Mouse (Mus musculus): ENCODE measurements around the gene Pomt1. TPM values are rescaled to one million over a fixed set of nuclear protein-coding genes. Genes with fewer than 3 reads are reported as not detected.

Gene Pomt1
- polyA plus RNA-seq, 1 experiment from 2014 or later = 15.4 TPM

DNA sequence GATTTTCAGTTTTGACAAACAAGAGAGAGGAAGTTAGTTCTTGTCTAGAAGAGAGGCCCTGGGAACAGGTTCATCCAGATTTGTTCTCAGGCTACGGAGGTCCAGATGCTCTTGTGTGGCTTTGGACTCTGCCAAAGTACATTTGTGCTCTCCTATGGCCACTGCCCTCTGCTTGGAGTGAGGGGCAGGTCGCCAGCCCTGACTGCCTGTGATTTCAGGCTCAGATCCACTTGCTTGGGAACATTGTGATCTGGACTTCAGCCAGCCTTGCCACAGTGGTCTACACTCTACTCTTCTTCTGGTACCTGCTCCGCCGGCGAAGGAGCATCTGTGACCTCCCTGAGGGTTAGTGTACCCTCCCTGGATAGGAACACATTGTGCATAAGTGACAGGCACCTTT, 16.3 kb downstream of the Pomt1 start:
- Histone ChIP-seq H3K4me2 (no peak overlapping the region), H3K4me1 (replicated peaks) (no peaks in the 10 kb centered on the region), H3K9ac (no peak overlapping the region), H3K9me3 (replicated peaks) (no peaks in the 10 kb centered on the region), H3K4me3 (replicated peaks) (no peak overlapping the region), H3K27me3 (no peaks in the 10 kb centered on the region), H3K36me3 (peaks cover 92% of the 10 kb centered on the region), H3K27ac (no peak overlapping the region)
- no peak for DNase-seq
- WGBS (ENCODE audit: insufficient replicate concordance) = 81% methylated on average over 5 of the region's 5 CpGs
- ATAC-seq (ENCODE audit: low read depth) = no peak

DNA sequence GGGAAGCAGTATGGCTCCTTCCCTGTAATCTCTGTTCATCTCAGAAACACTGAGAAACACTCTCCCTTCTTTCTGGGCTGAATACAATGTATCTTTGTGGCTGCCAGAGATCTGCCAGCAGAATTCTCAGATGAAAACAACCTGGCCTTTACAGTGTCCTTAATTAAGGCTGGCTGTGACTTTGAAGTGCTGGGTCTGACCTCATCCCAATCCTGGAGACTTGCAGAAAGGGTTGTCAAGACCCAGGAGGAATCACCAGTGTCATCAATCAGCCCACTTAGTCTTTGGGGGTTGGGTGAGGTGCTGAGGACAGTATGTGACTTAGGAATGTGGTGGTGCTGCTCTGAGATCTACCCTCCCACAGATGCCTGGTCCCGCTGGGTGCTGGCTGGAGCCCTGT, 17.0 kb downstream of the Pomt1 start:
- 81% methylated on average over 1 of the region's 1 CpGs for WGBS (ENCODE audit: insufficient replicate concordance)
- ATAC-seq (ENCODE audit: low read depth) (no peak), DNase-seq (no peak)
- Histone ChIP-seq H3K27ac (no peak overlapping the region), H3K27me3 (no peaks in the 10 kb centered on the region), H3K4me3 (replicated peaks) (no peak overlapping the region), H3K36me3 (peaks cover 92% of the 10 kb centered on the region), H3K9ac (no peak overlapping the region), H3K4me2 (no peak overlapping the region), H3K4me1 (replicated peaks) (peaks cover 2% of the 10 kb centered on the region), H3K9me3 (replicated peaks) (no peaks in the 10 kb centered on the region)

DNA sequence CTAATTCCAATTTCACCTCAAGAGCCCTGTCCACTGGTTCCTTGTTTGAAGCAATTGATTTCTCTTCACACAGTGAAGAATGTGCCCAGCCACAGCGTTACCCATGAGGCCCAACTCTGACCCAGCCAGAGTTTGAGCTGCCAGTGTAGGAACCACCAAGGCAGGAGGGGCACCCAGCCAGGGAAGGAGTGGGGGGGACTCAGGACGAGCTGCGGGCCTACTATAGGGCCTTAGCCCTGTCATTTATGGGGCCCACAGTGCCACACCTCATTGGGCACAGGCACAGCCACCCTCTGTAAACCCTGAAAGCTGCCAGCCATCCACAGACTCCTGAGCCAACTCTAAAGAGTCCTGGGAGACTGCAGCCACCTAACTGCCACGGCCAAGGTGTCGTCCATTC, 18.2 kb downstream of the Pomt1 start:
- Histone ChIP-seq H3K4me1 (replicated peaks) (peaks cover 11% of the 10 kb centered on the region), H3K4me2 (no peak overlapping the region), H3K27me3 (no peaks in the 10 kb centered on the region), H3K9me3 (replicated peaks) (no peaks in the 10 kb centered on the region), H3K36me3 (peaks cover 84% of the 10 kb centered on the region), H3K4me3 (replicated peaks) (no peak overlapping the region), H3K27ac (no peak overlapping the region), H3K9ac (no peak overlapping the region)
- ATAC-seq (ENCODE audit: low read depth) (no peak), DNase-seq (no peak)
- 75% methylated on average over 5 of the region's 5 CpGs for WGBS (ENCODE audit: insufficient replicate concordance)

DNA sequence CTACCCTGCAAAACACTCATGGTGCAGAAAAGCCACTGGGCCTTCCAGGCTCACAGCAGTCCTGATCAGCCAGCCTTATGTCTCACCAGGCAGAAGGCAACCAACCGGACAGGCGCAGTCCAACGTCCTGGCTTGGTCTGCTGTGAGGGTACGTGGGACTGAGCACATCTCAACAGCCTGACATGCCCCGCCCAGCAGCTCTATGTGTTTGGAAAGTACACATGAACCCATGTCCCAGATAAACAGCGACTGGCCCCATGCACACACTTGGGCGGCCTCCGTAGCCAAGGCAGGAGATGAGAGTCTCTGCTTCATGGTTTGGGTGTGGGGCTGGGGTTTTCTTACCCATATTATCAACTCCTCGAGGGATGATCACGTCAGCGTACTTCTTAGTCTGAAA, 19.9 kb downstream of the Pomt1 start:
- DNase-seq (no peak), ATAC-seq (ENCODE audit: low read depth) (no peak)
- H3K4me1 ChIP-seq (replicated peaks) = peaks cover 18% of the 10 kb centered on the region
- H3K4me2 ChIP-seq = no peak overlapping the region
- H3K36me3 ChIP-seq = peaks cover 67% of the 10 kb centered on the region
- H3K27me3 ChIP-seq = no peaks in the 10 kb centered on the region
- no peak overlapping the region for H3K4me3 ChIP-seq (replicated peaks)
- H3K9me3 ChIP-seq (replicated peaks) = no peaks in the 10 kb centered on the region
- no peak overlapping the region for H3K27ac ChIP-seq
- H3K9ac ChIP-seq = no peak overlapping the region
- WGBS (ENCODE audit: insufficient replicate concordance) = 78% methylated on average over 11 of the region's 11 CpGs

DNA sequence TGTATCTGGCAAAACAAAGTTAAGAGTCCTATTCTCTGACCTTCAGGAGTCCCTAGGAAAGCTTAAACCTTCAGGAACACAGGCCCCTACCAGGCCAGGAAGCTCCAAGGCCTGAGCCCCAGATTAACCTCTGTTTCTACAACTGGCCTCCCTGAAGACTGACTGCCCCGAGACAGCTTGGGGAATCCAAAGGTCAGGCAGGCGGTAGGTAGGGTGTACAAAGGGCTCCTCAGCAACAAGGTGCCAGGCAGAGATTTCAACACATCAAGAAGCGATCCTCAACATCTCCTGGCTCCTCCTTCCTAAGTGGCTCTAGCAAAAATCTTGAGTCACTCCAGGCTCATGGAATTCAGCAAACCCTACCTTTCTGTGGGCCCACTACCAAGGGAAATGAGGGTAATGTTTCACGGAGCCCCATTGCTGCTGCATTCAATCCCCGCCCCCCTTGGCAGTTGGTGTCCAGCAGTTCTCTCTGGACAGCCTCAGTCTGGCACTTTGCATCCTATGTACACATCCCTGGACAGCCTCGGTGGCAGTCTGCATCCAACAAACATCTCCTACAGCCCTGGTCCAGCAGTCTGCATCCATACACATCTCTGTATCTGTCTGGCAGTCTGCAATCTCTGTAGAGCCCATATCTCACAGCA, 22.6 kb downstream of the Pomt1 start:
- whole genome bisulfite sequencing (ENCODE audit: insufficient replicate concordance) = 49% methylated on average over 6 of the region's 6 CpGs

DNA sequence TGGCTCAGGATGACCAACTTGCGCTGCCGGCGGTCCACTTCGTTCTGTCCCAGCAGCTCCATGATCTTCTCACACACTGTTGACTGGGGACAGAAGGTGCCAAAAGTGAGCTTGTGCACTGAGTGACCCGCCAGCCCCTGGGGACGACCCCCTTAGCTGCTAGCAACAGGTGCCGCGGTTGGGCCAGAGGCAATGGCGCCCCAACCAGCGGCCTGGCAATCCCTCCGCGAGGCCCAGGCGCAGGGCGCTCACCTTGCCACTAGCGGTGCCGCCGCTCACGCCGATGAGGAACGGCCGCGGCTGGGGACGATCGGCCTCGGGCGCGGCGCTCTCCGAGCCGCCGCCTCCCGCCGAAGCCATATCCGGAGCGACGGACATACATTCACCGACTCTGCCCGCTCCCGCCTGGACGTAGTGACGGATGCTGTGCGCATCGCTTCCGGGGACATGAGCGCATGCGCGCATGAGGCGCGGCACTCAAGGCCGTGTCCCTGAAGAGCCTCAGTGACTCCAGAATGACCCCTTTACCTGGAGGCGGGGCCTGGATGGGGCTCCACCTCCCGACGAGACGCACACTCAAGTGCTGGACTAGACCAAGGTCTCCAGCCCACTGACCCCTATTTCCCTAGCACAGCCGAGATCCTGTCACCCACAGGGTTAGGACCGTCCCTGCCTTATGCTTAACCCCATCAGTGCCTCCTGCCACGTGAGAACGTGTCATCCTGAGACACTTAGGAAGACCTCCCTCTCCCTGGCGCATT, 23.4 kb downstream of the Pomt1 start, which contains the start of gene Uck1:
Uck1 (minus strand) TSS at position 503 of the 761 bp plus-strand sequence.
- WGBS (ENCODE audit: insufficient replicate concordance) = 1% methylated on average over 59 of the region's 59 CpGs
- Histone ChIP-seq H3K36me3 (peaks cover 31% of the 10 kb centered on the region), H3K27ac (peak within 1 kb of the TSS; percentile 79), H3K4me2 (peak within 1 kb of the TSS; percentile 84), H3K4me1 (replicated peaks) (peaks cover 18% of the 10 kb centered on the region), H3K9ac (peak within 1 kb of the TSS; percentile 94), H3K27me3 (no peaks in the 10 kb centered on the region), H3K4me3 (replicated peaks) (peak within 1 kb of the TSS; percentile 91), H3K9me3 (replicated peaks) (no peaks in the 10 kb centered on the region)
- DNase-seq (peak; percentile 92), ATAC-seq (ENCODE audit: low read depth) (peak; percentile 96)

More for the DNA sequence above, 22.6 kb downstream of the Pomt1 start:
- Histone ChIP-seq H3K27ac (peak overlapping the region; percentile 79), H3K27me3 (no peaks in the 10 kb centered on the region), H3K4me1 (replicated peaks) (peaks cover 18% of the 10 kb centered on the region), H3K4me3 (replicated peaks) (peak overlapping the region; percentile 91), H3K9me3 (replicated peaks) (no peaks in the 10 kb centered on the region), H3K9ac (peak overlapping the region; percentile 94), H3K36me3 (peaks cover 39% of the 10 kb centered on the region), H3K4me2 (peak overlapping the region; percentile 84)
- DNase-seq (no peak), ATAC-seq (ENCODE audit: low read depth) (no peak)

DNA sequence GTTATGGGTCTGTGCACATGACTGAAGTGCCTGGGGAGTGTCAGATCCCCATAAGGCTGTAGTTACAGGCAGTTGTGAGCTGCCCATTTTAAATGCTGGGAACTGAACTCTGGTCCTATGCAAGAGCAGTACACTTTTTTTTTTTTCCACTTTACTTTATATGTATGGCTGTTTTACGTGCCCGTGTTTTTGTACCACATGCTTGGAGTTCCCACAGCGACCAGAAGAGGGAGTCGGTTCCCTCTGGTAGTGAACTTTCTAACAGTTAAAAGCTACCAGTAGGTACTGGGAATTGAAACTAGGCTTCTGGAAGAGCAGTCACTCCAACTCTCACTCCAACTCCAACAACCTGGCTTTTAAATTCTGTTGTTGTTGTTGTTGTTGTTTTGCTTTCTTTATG, 24.2 kb downstream of the Pomt1 start:
- Histone ChIP-seq H3K27me3 (no peaks in the 10 kb centered on the region), H3K9me3 (replicated peaks) (no peaks in the 10 kb centered on the region), H3K36me3 (peaks cover 30% of the 10 kb centered on the region), H3K27ac (peak overlapping the region; percentile 79), H3K4me3 (replicated peaks) (peak overlapping the region; percentile 91), H3K9ac (peak overlapping the region; percentile 94; the same call in 1 of the 2 replicates), H3K4me1 (replicated peaks) (peaks cover 18% of the 10 kb centered on the region), H3K4me2 (peak overlapping the region; percentile 84)
- DNase-seq (peak; percentile 51), ATAC-seq (ENCODE audit: low read depth) (no peak)
- WGBS (ENCODE audit: insufficient replicate concordance) = 21% methylated on average over 4 of the region's 4 CpGs

DNA sequence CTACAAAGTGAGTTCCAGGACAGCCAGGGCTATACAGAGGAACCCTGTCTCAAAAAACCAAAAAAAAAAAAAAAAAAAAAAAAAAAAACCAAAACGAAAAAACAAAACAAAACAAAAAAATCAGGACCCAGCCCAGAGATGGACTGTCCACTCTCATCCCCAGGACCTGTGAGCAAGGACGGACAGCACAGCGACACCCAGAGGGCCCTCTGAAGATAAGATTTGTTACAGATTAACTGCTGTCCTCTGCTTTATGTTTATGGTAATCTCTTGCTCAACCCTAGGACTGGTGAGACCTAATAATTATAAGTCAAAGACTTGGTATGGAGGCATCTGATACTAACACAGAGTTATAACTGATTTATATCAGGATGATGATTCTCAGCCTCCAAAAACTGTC, 39.4 kb downstream of the Pomt1 start:
- H3K9me3 ChIP-seq (replicated peaks) = no peaks in the 10 kb centered on the region
- no peak for DNase-seq
- no peaks in the 10 kb centered on the region for H3K4me1 ChIP-seq (replicated peaks)
- H3K27me3 ChIP-seq = no peaks in the 10 kb centered on the region
- ATAC-seq (ENCODE audit: low read depth) = no peak
- H3K9ac ChIP-seq = no peak overlapping the region
- peaks cover 32% of the 10 kb centered on the region for H3K36me3 ChIP-seq
- no peak overlapping the region for H3K4me2 ChIP-seq
- 46% methylated on average over 3 of the region's 3 CpGs for WGBS (ENCODE audit: insufficient replicate concordance)
- no peak overlapping the region for H3K4me3 ChIP-seq (replicated peaks)
- no peak overlapping the region for H3K27ac ChIP-seq

DNA sequence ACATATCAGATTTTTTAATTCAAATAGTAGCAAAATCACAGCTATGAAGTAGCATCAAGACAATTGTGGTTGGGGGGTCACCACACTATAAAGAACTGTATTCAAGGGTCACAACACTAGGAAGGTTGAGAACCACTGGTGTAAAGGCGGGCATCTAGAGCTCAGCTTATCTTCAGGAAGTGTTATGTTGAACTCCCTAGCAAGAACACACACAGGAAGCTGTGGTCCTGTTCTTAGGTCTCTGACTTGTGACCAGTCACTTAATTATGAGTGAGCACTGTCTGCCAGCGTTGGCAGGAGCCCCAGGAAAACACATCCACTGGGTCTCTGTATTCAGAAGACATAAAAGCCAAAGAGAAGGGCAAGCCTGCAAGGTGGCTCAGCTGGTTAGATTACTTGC, 45.9 kb downstream of the Pomt1 start:
- DNase-seq = no peak
- Histone ChIP-seq H3K27ac (no peak overlapping the region), H3K27me3 (no peaks in the 10 kb centered on the region), H3K36me3 (peaks cover 69% of the 10 kb centered on the region), H3K4me3 (replicated peaks) (no peak overlapping the region), H3K9ac (no peak overlapping the region), H3K9me3 (replicated peaks) (no peaks in the 10 kb centered on the region), H3K4me1 (replicated peaks) (peaks cover 24% of the 10 kb centered on the region), H3K4me2 (no peak overlapping the region)
- 32% methylated on average over 2 of the region's 2 CpGs for WGBS (ENCODE audit: insufficient replicate concordance)
- ATAC-seq (ENCODE audit: low read depth) = no peak

DNA sequence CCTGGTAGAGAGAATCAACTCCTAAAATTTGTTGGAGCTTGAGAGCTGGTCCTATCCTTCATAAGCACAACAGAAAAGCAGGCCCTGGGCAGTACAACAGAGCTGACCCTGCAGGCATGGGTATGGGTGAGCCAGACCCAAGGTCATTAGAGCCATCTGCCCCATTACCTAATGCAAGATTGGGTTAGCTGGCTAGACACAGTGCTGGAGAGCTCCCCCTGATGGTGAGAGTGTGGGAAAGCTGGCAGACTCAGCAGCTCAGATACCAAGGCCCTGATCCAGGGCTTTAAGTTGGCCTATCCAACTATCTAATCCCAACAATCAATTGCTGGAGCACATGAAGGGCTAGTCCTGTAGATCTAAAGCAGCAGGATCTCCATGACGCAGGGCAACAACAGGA, 46.3 kb downstream of the Pomt1 start:
- ATAC-seq (ENCODE audit: low read depth) = no peak
- WGBS (ENCODE audit: insufficient replicate concordance) = 79% methylated on average over 1 of the region's 1 CpGs
- H3K9ac ChIP-seq = no peak overlapping the region
- H3K4me3 ChIP-seq (replicated peaks) = no peak overlapping the region
- DNase-seq = peak; percentile 39
- peaks cover 25% of the 10 kb centered on the region for H3K4me1 ChIP-seq (replicated peaks)
- no peaks in the 10 kb centered on the region for H3K27me3 ChIP-seq
- peaks cover 67% of the 10 kb centered on the region for H3K36me3 ChIP-seq
- no peak overlapping the region for H3K27ac ChIP-seq
- no peak overlapping the region for H3K4me2 ChIP-seq
- H3K9me3 ChIP-seq (replicated peaks) = no peaks in the 10 kb centered on the region

DNA sequence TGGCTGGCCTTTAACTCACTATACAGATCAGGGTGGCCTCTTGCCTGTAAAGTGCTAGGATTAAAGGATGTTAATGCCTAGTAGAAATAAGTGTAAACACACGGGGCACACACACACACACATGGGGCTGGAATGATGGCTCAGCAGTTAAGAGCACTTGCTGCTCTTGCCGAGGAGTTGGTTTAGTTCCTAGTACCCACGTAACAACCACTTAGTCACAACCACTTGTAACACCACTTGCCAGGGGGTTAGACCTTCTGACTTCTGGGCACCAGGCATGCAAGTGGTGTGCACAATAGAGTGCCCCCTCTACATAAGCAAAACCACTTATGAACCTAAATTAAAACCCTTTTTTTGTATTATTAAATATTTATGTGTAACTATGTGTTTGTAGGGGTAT, 47.6 kb downstream of the Pomt1 start:
- Histone ChIP-seq H3K9ac (no peak overlapping the region), H3K36me3 (peaks cover 54% of the 10 kb centered on the region), H3K27me3 (no peaks in the 10 kb centered on the region), H3K4me2 (no peak overlapping the region), H3K4me3 (replicated peaks) (no peak overlapping the region), H3K9me3 (replicated peaks) (no peaks in the 10 kb centered on the region), H3K27ac (no peak overlapping the region), H3K4me1 (replicated peaks) (peaks cover 30% of the 10 kb centered on the region)
- WGBS (ENCODE audit: insufficient replicate concordance) = 68% methylated on average over 3 of the region's 3 CpGs
- ATAC-seq (ENCODE audit: low read depth) (no peak), DNase-seq (no peak)
